Mouse (Mus musculus) liver, postnatal 0 days (tissue): Measurements from ENCODE around the gene Erf.

ENCODE experiments used
- CTCF ChIP-seq: sonication (generic); IDR thresholded peaks from 2 replicates; pipeline ENCODE4 v1.5.1; 2016; ENCODE audit warnings: antibody characterized with exemption, low read depth
- EP300 ChIP-seq: IDR thresholded peaks from 2 replicates; pipeline ENCODE4 v1.6.1; 2016; ENCODE audit warnings: antibody characterized with exemption, low read depth, mild to moderate bottlenecking

GRCm38 (mm10) chr7:25219756-25220456 lies 30.7 kb downstream of the Erf start:
- no peak for TF ChIP-seq CTCF
- TF ChIP-seq EP300: no peak; the same call in 1 of the 2 replicates
